Mouse (Mus musculus): ENCODE results near the gene Gm17334.

Gm17334 gene

GRCm38 (mm10) chr11:53773087-53773486 lies at the start of gene Gm17334:
Gm17334 (minus strand) TSS chr11:53773187.
- DNase-seq, result no peak

- no peak for DNase-seq
Measured at GRCm38 (mm10) chr11:53821945-53822338, 49.0 kb upstream of the Gm17334 start.

- no peak for DNase-seq
Measured at GRCm38 (mm10) chr11:53821230-53821944, 48.4 kb upstream of the Gm17334 start.

- DNase-seq, result no peak
Measured at GRCm38 (mm10) chr11:53820516-53821170, 47.7 kb upstream of the Gm17334 start.

- no peak for DNase-seq
Measured at GRCm38 (mm10) chr11:53819511-53819910, 46.5 kb upstream of the Gm17334 start.

GRCm38 (mm10) chr11:53818794-53819193 lies 45.8 kb upstream of the Gm17334 start:
- no peak for DNase-seq

- no peak for DNase-seq
Measured at GRCm38 (mm10) chr11:53816841-53817375, 43.9 kb upstream of the Gm17334 start.

- no peak for DNase-seq
Measured at GRCm38 (mm10) chr11:53814810-53815209, 41.8 kb upstream of the Gm17334 start.

GRCm38 (mm10) chr11:53813001-53813868 lies 40.2 kb upstream of the Gm17334 start:
- DNase-seq, result no peak

GRCm38 (mm10) chr11:53811312-53811711 lies 38.3 kb upstream of the Gm17334 start:
- DNase-seq, result no peak

- DNase-seq, result no peak
Measured at GRCm38 (mm10) chr11:53810749-53811148, 37.8 kb upstream of the Gm17334 start.

- DNase-seq, result no peak
Measured at GRCm38 (mm10) chr11:53810156-53810555, 37.2 kb upstream of the Gm17334 start.

- no peak for DNase-seq
Measured at GRCm38 (mm10) chr11:53809354-53809753, 36.4 kb upstream of the Gm17334 start.

GRCm38 (mm10) chr11:53805786-53806185 lies 32.8 kb upstream of the Gm17334 start:
- DNase-seq, result no peak

- no peak for DNase-seq
Measured at GRCm38 (mm10) chr11:53804569-53805344, 31.8 kb upstream of the Gm17334 start.

GRCm38 (mm10) chr11:53803494-53803893 lies 30.5 kb upstream of the Gm17334 start:
- DNase-seq, result no peak

- DNase-seq, result no peak
Measured at GRCm38 (mm10) chr11:53803093-53803492, 30.1 kb upstream of the Gm17334 start.

- no peak for DNase-seq
Measured at GRCm38 (mm10) chr11:53800975-53801374, 28.0 kb upstream of the Gm17334 start.

- no peak for DNase-seq
Measured at GRCm38 (mm10) chr11:53800036-53800435, 27.0 kb upstream of the Gm17334 start.

GRCm38 (mm10) chr11:53798041-53798711 lies 25.2 kb upstream of the Gm17334 start:
- no peak for DNase-seq

GRCm38 (mm10) chr11:53797386-53797920 lies 24.5 kb upstream of the Gm17334 start:
- DNase-seq, result no peak

All from thymus, postnatal 36 days (tissue).